Mouse (Mus musculus): Measurements from ENCODE around the gene Zfp652. TPM values are rescaled to one million over a fixed set of nuclear protein-coding genes. Genes with fewer than 3 reads are reported as not detected.

The Zfp652 gene
- polyA plus RNA-seq, 1 experiment from 2014 or later: 22.4 TPM

GRCm38 (mm10) chr11:95850898-95851297 lies 138.4 kb downstream of the Zfp652 start:
- WGBS: 68% methylated on average over 2 of the region's 2 CpGs
- H3K36me3 ChIP-seq (ENCODE audit: control insufficient read depth, insufficient read depth, low read length): no peaks in the 10 kb centered on the region
- no peak for ATAC-seq (ENCODE audit: insufficient read depth, low FRiP score)

GRCm38 (mm10) chr11:95853684-95854083 lies 141.2 kb downstream of the Zfp652 start:
- no peaks in the 10 kb centered on the region for H3K36me3 ChIP-seq (ENCODE audit: control insufficient read depth, insufficient read depth, low read length)
- no peak for ATAC-seq (ENCODE audit: insufficient read depth, low FRiP score)
- H3K9ac ChIP-seq (ENCODE audit: low read length): no peak overlapping the region
- no peak overlapping the region for H3K27ac ChIP-seq (ENCODE audit: low read length)
- no peaks in the 10 kb centered on the region for H3K4me1 ChIP-seq (ENCODE audit: control insufficient read depth, insufficient read depth, low read length)
- no peaks in the 10 kb centered on the region for H3K27me3 ChIP-seq (ENCODE audit: control insufficient read depth, insufficient read depth, low read length)
- H3K4me2 ChIP-seq (ENCODE audit: low read depth, low read length): no peak overlapping the region
- no peaks in the 10 kb centered on the region for H3K9me3 ChIP-seq (replicated peaks; ENCODE audit: control insufficient read depth, low read length)
- H3K4me3 ChIP-seq (replicated peaks; ENCODE audit: low read length): no peak overlapping the region
- WGBS: 55% methylated on average over 5 of the region's 5 CpGs

More at GRCm38 (mm10) chr11:95850898-95851297, 138.4 kb downstream of the Zfp652 start:
- no peaks in the 10 kb centered on the region for H3K9me3 ChIP-seq (replicated peaks; ENCODE audit: control insufficient read depth, low read length)
- H3K9ac ChIP-seq (ENCODE audit: low read length): no peak overlapping the region
- no peaks in the 10 kb centered on the region for H3K4me1 ChIP-seq (ENCODE audit: control insufficient read depth, insufficient read depth, low read length)
- no peak overlapping the region for H3K4me3 ChIP-seq (replicated peaks; ENCODE audit: low read length)
- no peak overlapping the region for H3K4me2 ChIP-seq (ENCODE audit: low read depth, low read length)
- no peaks in the 10 kb centered on the region for H3K27me3 ChIP-seq (ENCODE audit: control insufficient read depth, insufficient read depth, low read length)
- no peak overlapping the region for H3K27ac ChIP-seq (ENCODE audit: low read length)

DNA sequence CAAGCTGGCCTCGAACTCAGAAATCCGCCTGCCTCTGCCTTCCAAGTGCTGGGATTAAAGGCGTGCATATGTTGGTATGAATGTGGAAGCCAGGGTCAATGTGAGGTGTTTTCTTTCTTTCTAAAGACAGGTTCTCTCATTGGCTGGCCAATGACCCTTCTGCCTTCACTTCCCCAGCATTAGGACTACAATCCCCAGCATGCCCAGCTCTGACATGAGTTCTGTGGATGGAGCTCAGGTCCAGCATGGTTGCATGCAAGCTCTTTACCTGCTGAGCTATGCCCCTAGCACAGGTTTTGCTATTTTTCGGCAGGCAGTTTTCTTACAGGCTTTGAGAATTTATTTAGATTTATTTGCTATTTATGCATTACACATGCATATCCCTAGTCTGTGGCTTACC lies 144.8 kb downstream of the Zfp652 start:
- Histone ChIP-seq H3K27me3 (ENCODE audit: control insufficient read depth, insufficient read depth, low read length) (no peaks in the 10 kb centered on the region), H3K9me3 (replicated peaks; ENCODE audit: control insufficient read depth, low read length) (no peaks in the 10 kb centered on the region), H3K27ac (ENCODE audit: low read length) (no peak overlapping the region), H3K36me3 (ENCODE audit: control insufficient read depth, insufficient read depth, low read length) (no peaks in the 10 kb centered on the region), H3K4me1 (ENCODE audit: control insufficient read depth, insufficient read depth, low read length) (peaks cover 6% of the 10 kb centered on the region; the same call in 1 of the 2 replicates), H3K4me2 (ENCODE audit: low read depth, low read length) (no peak overlapping the region), H3K4me3 (replicated peaks; ENCODE audit: low read length) (no peak overlapping the region), H3K9ac (ENCODE audit: low read length) (no peak overlapping the region)
- 84% methylated on average over 4 of the region's 4 CpGs for WGBS
- ATAC-seq (ENCODE audit: insufficient read depth, low FRiP score): no peak

DNA sequence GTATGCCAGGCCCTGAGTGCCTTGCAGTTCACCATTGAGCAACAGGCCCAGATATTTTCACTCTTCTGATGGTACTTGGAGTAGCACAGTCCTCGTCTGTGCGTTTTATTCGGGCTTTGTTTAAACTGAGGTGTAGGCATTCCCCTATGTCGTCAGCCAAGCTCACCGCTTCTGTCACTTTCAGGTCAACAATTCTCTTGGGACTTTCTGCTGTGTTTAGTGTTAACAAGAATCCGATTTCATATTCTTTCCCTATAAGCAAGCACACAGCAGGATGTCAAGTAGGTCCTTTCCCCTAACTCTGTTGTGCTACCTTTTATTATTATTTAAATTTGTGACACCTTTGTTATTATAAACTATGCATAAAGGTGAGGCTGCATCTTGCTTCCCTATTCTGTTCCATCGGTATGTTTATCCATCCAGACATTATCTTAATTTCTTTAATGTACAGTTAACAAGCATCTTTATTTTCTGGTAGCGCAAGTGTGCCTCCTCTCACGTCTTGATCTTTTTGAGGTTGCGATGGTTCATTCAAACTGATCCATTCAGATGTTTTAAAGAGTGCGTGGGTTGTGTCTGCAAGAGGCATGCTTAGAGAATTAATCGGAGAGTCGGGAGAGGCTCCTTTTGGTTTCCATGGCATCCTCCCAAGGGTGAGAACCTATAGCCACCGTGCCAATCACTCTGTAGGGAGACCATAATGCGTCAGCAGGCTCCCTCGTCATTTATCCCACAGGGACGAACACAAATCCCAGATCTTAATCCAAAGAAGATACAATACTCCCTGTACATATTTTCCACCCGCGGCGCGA lies 145.4 kb downstream of the Zfp652 start:
- no peak for ATAC-seq (ENCODE audit: insufficient read depth, low FRiP score)
- Histone ChIP-seq H3K4me1 (ENCODE audit: control insufficient read depth, insufficient read depth, low read length) (peaks cover 6% of the 10 kb centered on the region; the same call in 1 of the 2 replicates), H3K27ac (ENCODE audit: low read length) (peak overlapping the region; percentile 71), H3K4me3 (replicated peaks; ENCODE audit: low read length) (peak overlapping the region; percentile 79), H3K4me2 (ENCODE audit: low read depth, low read length) (peak overlapping the region; percentile 71), H3K36me3 (ENCODE audit: control insufficient read depth, insufficient read depth, low read length) (no peaks in the 10 kb centered on the region), H3K9me3 (replicated peaks; ENCODE audit: control insufficient read depth, low read length) (no peaks in the 10 kb centered on the region), H3K27me3 (ENCODE audit: control insufficient read depth, insufficient read depth, low read length) (no peaks in the 10 kb centered on the region), H3K9ac (ENCODE audit: low read length) (peak overlapping the region; percentile 79)
- WGBS: 19% methylated on average over 21 of the region's 21 CpGs

GRCm38 (mm10) chr11:95858528-95859467 lies 146.3 kb downstream of the Zfp652 start:
- H3K27ac ChIP-seq (ENCODE audit: low read length): peak overlapping the region; percentile 96
- under 1% methylated on average over 58 of the region's 58 CpGs for WGBS
- no peaks in the 10 kb centered on the region for H3K9me3 ChIP-seq (replicated peaks; ENCODE audit: control insufficient read depth, low read length)
- peak overlapping the region; percentile 71 for H3K4me2 ChIP-seq (ENCODE audit: low read depth, low read length)
- ATAC-seq (ENCODE audit: insufficient read depth, low FRiP score): peak; percentile 98
- no peaks in the 10 kb centered on the region for H3K36me3 ChIP-seq (ENCODE audit: control insufficient read depth, insufficient read depth, low read length)
- peak overlapping the region; percentile 79 for H3K4me3 ChIP-seq (replicated peaks; ENCODE audit: low read length)
- H3K9ac ChIP-seq (ENCODE audit: low read length): peak overlapping the region; percentile 79
- H3K27me3 ChIP-seq (ENCODE audit: control insufficient read depth, insufficient read depth, low read length): no peaks in the 10 kb centered on the region
- peaks cover 6% of the 10 kb centered on the region; the same call in 1 of the 2 replicates for H3K4me1 ChIP-seq (ENCODE audit: control insufficient read depth, insufficient read depth, low read length)

DNA sequence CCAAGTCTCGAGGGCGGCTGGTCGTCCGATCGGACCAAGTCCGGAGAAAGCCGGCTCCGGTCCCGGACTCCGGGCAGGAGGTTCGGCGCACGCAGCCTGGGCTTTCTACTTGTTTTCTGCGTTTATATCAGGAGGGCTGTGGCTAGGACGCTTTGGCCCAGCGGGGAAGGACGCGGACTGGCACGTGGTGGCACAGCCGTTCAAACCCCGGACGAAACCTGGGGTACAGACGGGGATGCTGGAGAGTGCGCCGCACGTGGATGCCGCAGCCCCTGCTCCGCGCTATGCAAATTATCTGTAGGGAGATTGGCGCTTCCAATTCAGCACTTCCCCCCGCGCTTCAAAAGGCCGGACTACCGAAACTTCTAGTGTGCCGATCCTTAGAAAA lies 147.0 kb downstream of the Zfp652 start:
- peak; percentile 44 for ATAC-seq (ENCODE audit: insufficient read depth, low FRiP score)
- under 1% methylated on average over 35 of the region's 35 CpGs for whole genome bisulfite sequencing

GRCm38 (mm10) chr11:95860071-95860490 lies 147.6 kb downstream of the Zfp652 start:
- Histone ChIP-seq H3K36me3 (ENCODE audit: control insufficient read depth, insufficient read depth, low read length) (no peaks in the 10 kb centered on the region), H3K4me3 (replicated peaks; ENCODE audit: low read length) (peak overlapping the region; percentile 79), H3K27me3 (ENCODE audit: control insufficient read depth, insufficient read depth, low read length) (no peaks in the 10 kb centered on the region), H3K4me1 (ENCODE audit: control insufficient read depth, insufficient read depth, low read length) (peaks cover 6% of the 10 kb centered on the region; the same call in 1 of the 2 replicates), H3K27ac (ENCODE audit: low read length) (no peak overlapping the region), H3K9me3 (replicated peaks; ENCODE audit: control insufficient read depth, low read length) (no peaks in the 10 kb centered on the region), H3K4me2 (ENCODE audit: low read depth, low read length) (peak overlapping the region; percentile 71), H3K9ac (ENCODE audit: low read length) (peak overlapping the region; percentile 73)
- ATAC-seq (ENCODE audit: insufficient read depth, low FRiP score): no peak
- 17% methylated on average over 3 of the region's 3 CpGs for WGBS

More for the DNA sequence above, 147.0 kb downstream of the Zfp652 start:
- peak overlapping the region; percentile 73 for H3K9ac ChIP-seq (ENCODE audit: low read length)
- no peaks in the 10 kb centered on the region for H3K9me3 ChIP-seq (replicated peaks; ENCODE audit: control insufficient read depth, low read length)
- H3K36me3 ChIP-seq (ENCODE audit: control insufficient read depth, insufficient read depth, low read length): no peaks in the 10 kb centered on the region
- no peaks in the 10 kb centered on the region for H3K27me3 ChIP-seq (ENCODE audit: control insufficient read depth, insufficient read depth, low read length)
- H3K4me2 ChIP-seq (ENCODE audit: low read depth, low read length): peak overlapping the region; percentile 71
- peak overlapping the region; percentile 96 for H3K27ac ChIP-seq (ENCODE audit: low read length)
- peaks cover 6% of the 10 kb centered on the region; the same call in 1 of the 2 replicates for H3K4me1 ChIP-seq (ENCODE audit: control insufficient read depth, insufficient read depth, low read length)
- H3K4me3 ChIP-seq (replicated peaks; ENCODE audit: low read length): peak overlapping the region; percentile 79

DNA sequence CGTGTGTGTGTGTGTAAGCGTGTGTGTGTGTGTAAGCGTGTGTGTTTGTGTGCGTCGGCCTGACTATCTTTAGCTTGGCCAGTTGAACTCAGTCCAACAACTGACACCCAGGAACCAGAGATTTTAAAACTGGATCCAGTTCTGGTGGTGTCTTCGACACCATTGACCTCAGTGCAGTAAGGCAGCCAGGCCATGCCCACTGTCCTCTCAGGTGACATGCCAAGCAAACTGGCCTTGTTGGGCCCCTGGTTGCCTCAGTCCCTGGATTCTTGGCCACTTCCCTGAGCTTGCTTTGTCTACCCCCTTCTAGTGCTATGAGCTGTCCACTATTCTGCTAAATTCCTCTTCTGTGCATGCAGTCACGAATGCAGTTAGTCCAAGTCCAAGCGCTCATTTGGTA lies 148.9 kb downstream of the Zfp652 start:
- Histone ChIP-seq H3K27me3 (ENCODE audit: control insufficient read depth, insufficient read depth, low read length) (no peaks in the 10 kb centered on the region), H3K9ac (ENCODE audit: low read length) (no peak overlapping the region), H3K27ac (ENCODE audit: low read length) (no peak overlapping the region), H3K9me3 (replicated peaks; ENCODE audit: control insufficient read depth, low read length) (no peaks in the 10 kb centered on the region), H3K4me2 (ENCODE audit: low read depth, low read length) (no peak overlapping the region), H3K4me1 (ENCODE audit: control insufficient read depth, insufficient read depth, low read length) (peaks cover 6% of the 10 kb centered on the region; the same call in 1 of the 2 replicates), H3K36me3 (ENCODE audit: control insufficient read depth, insufficient read depth, low read length) (no peaks in the 10 kb centered on the region), H3K4me3 (replicated peaks; ENCODE audit: low read length) (no peak overlapping the region)
- 96% methylated on average over 8 of the region's 8 CpGs for WGBS
- ATAC-seq (ENCODE audit: insufficient read depth, low FRiP score): no peak

Data from stomach, embryonic 16.5 days (tissue).